Mouse (Mus musculus) testis, adult 2 months (tissue): Measurements from ENCODE around the gene Pkhd1.

Experiments used
- CTCF ChIP-seq: fragments of 200-500 bp; IDR thresholded peaks from 2 replicates; pipeline ENCODE4 v1.5.1; 2012; ENCODE audit warnings: low read depth, mild to moderate bottlenecking, inconsistent platforms, low read length, moderate library complexity; ENCODE audit not compliant: control insufficient read depth, insufficient read depth, insufficient replicate concordance
- POLR2A ChIP-seq: fragments of 200-500 bp; IDR thresholded peaks from 2 replicates; pipeline ENCODE4 v1.6.1; 2012; ENCODE audit warnings: low read depth, mild to moderate bottlenecking, inconsistent platforms, low read length, moderate library complexity; ENCODE audit not compliant: control insufficient read depth

GRCm38 (mm10) chr1:20590488-20590887, 27.4 kb downstream of the Pkhd1 start:
- TF ChIP-seq CTCF (no peak), POLR2A (no peak)
